Mouse (Mus musculus): ENCODE results near the gene Dgkb. TPM values are rescaled to one million over a fixed set of nuclear protein-coding genes. Genes with fewer than 3 reads are reported as not detected.

Dgkb gene
- total and polyA plus RNA-seq, 2 experiments from 2014 or later: 12.3 to 13.6 TPM

- Histone ChIP-seq H3K9me3 (ENCODE audit: low read length) (no peaks in the 10 kb centered on the region), H3K4me3 (ENCODE audit: low read depth, low read length) (no peak overlapping the region), H3K4me2 (ENCODE audit: low read depth, low read length, poor library complexity, severe bottlenecking) (no peak overlapping the region), H3K27ac (ENCODE audit: low read depth, low read length) (no peak overlapping the region), H3K4me1 (ENCODE audit: insufficient read depth, low read length) (no peaks in the 10 kb centered on the region), H3K9ac (replicated peaks; ENCODE audit: low read length, poor library complexity, severe bottlenecking) (no peak overlapping the region), H3K36me3 (ENCODE audit: insufficient read depth, low read length) (no peaks in the 10 kb centered on the region), H3K27me3 (ENCODE audit: insufficient read depth, low read length) (no peaks in the 10 kb centered on the region)
- ATAC-seq (ENCODE audit: low FRiP score): no peak
- no peak for DNase-seq (ENCODE audit: low spot score)
- WGBS: 56% methylated on average over 1 of the region's 1 CpGs
- no peak for TF ChIP-seq CTCF (IDR thresholded peaks at IDR 0.05)
Measured at GRCm38 (mm10) chr12:38608104-38608503, 790.6 kb downstream of the Dgkb start.

- 66% methylated on average over 3 of the region's 3 CpGs for WGBS
- H3K36me3 ChIP-seq (ENCODE audit: insufficient read depth, low read length): no peaks in the 10 kb centered on the region
- H3K4me1 ChIP-seq (ENCODE audit: insufficient read depth, low read length): no peaks in the 10 kb centered on the region
- no peak overlapping the region for H3K4me2 ChIP-seq (ENCODE audit: low read depth, low read length, poor library complexity, severe bottlenecking)
- ATAC-seq (ENCODE audit: low FRiP score) (no peak), DNase-seq (ENCODE audit: low spot score) (no peak)
- H3K27me3 ChIP-seq (ENCODE audit: insufficient read depth, low read length): no peaks in the 10 kb centered on the region
- H3K27ac ChIP-seq (ENCODE audit: low read depth, low read length): no peak overlapping the region
- TF ChIP-seq CTCF (IDR thresholded peaks at IDR 0.05): no peak
- no peak overlapping the region for H3K9ac ChIP-seq (replicated peaks; ENCODE audit: low read length, poor library complexity, severe bottlenecking)
- H3K9me3 ChIP-seq (ENCODE audit: low read length): no peaks in the 10 kb centered on the region
- no peak overlapping the region for H3K4me3 ChIP-seq (ENCODE audit: low read depth, low read length)
Measured at GRCm38 (mm10) chr12:38668265-38668664, 850.7 kb downstream of the Dgkb start.

Measured in midbrain, postnatal 0 days (tissue).